Mouse (Mus musculus): Measurements from ENCODE around the gene Gm10337.

Gm10337 gene

DNA sequence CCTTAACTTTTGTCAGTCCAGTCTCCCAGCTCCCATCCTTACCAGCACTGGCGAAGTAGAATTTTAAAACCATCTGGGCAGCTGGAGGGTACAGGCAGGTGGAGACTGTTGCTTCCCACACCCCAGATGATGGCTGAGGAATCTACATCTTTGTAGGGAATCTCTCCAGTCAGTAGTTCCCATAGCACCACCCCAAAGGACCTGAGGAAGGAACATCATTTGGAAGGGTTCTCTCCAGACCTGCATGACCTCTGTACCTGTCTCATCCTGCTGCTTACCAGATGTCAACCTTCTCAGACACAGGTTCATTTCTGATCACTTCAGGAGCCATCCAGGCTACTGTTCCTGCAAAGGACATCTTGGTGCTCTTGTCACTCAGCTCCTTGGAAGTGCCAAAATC is at the start of gene Gm10337:
TSS of gene Gm10337 (plus strand) at position 276 of the 400 bp plus-strand sequence.
- DNase-seq (ENCODE audit: inconsistent ontology term), result no peak

DNA sequence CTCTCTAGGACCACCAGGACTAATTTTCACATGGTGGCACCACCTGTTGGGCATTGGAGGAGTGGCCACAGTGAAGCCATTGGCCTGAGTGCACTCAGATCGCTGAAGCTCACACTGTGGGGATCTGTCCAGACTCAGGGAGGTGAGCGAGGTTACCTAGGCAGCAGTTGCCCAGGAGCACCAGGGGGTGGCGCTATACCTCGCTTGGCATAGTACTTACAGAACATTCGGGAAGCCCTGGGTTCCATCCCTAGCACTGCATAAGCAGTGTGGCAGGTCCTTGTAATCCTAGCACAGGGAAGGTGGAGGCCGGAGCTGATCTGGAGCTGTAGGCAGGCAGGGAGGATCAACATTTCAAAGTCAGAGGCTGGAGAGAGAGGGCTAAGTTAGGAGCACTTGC is 47.5 kb upstream of the Gm10337 start:
- DNase-seq (ENCODE audit: inconsistent ontology term), result no peak

DNA sequence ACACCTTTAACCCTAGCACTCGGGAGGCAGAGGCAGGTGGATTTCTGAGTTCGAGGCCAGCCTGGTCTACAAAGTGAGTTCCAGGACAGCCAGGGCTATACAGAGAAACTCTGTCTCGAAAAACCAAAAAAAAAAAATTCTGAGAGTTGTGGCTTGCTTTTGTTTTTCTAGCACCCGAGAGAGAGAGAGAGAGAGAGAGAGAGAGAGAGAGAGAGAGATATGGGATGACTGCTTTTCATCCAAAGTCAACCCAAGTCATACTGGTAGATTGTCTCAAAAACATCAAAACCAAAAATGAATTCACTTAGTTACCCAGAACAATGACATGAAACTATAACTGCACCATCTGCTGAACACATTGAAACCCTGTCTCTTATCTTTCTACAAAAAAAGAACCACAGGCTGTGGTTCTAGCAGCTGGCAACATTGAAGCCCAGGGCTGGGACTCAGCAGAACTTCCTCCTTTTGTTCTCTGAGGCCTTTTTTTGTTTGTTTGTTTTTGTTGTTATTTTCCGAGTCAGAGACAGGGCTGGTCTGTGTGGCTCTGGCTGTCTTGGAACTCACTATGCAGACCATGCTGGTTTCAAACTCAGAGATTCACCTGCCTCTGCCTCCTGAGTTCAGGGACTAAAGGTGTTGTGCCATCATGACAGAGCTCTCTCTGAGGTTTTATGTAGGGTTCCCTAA is 45.3 kb upstream of the Gm10337 start:
- no peak for DNase-seq (ENCODE audit: inconsistent ontology term)

DNA sequence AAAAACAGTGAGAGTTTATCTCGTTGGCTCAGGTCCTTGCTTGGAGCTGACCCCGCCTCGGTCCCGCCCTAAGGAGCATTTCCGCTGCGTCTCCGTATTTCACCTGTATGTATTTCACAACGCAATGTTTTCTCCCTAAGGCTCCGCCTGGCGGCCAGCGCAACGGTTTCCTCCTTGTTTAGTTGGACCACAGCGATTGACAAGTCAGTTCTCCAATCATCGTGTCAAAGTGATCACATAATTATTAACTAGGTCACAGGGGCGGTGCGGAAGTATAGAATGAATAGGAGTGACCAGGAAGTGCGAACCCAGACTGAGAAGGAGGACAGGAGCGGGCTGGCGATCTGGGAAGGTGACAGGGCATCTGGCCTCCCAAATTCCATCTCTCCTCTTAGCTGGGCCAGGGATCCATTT is 44.6 kb upstream of the Gm10337 start, which contains the start of gene Prr13:
TSS of gene Prr13 (plus strand) at position 125 of the 414 bp plus-strand sequence.
- peak; percentile 95 for DNase-seq (ENCODE audit: inconsistent ontology term)

DNA sequence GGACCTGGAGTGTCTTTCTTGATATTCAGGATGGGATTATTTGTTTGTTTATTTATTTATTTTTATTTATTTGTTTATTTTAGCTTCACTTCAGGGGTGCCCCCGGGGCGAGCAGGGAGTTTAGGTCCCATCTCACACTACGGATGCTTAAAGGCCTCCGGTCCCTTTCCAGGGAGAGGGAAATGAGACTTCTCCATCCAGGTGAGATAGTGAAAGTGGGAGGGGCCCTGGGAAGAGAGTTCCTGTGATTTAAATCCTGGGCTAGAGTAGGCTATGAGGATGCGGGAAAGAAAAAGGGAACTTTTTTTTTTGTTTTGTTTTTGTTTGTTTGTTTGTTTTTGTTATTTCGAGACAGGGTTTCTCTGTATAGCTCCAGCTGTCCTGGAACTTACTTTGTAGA is 44.1 kb upstream of the Gm10337 start:
- DNase-seq (ENCODE audit: inconsistent ontology term), result no peak

DNA sequence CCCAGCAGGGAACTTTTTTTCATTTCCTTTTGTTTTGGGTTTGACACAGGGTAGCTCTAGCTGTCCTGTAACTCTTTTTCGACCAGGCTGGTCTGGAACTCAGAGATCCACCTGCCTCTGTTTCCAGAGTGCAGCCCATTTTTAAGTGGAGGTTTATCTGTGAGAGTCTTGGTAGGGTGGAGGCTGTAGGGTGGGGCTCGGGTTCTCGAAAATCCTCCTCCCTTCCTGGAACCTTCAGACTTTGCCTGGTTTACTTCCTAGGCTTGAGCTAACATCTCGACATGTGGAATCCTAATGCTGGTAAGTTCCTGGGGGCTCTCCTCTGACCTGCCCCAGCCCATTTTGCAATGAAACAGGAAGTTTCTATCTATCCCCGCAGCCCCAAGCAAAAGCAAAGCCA is 43.7 kb upstream of the Gm10337 start:
- no peak for DNase-seq (ENCODE audit: inconsistent ontology term)

DNA sequence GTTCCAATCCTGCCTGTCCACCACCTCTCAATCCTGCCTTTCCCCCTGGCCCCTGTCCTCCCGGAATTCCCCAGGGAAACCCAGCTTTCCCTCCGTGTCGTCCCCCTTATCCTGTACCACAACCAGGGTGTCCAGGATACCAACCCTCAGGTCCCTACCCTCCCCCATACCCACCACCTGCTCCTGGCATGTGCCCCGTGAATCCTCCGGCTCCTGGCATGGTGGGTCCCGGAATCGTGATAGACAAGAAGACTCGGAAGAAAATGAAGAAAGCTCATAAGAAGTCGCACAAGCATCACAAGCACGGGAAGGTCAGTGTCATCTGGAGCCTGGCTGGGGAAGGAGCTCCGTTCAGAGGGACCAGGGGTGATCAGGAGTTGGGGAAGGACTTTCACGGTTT is 43.1 kb upstream of the Gm10337 start:
- DNase-seq (ENCODE audit: inconsistent ontology term), result no peak

DNA sequence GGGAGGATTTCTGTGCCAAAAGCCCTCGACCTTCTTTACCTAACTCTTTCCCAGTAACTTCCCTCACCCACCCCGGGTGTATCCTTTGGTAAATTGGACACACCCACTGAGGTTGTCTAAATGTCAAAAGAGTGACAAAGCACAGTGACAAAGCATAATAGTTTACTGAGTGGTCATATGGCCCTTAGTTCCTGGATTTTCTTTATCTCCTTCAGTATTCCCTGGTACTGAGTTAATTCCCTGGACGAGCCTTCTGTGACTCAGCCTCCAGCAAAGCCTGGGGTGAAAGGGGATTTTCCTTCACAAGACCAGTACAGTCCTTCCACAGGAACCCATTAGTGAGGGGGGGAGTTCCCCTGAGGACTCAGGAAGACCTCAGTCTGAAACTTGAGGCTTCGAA is 42.6 kb upstream of the Gm10337 start:
- no peak for DNase-seq (ENCODE audit: inconsistent ontology term)

DNA sequence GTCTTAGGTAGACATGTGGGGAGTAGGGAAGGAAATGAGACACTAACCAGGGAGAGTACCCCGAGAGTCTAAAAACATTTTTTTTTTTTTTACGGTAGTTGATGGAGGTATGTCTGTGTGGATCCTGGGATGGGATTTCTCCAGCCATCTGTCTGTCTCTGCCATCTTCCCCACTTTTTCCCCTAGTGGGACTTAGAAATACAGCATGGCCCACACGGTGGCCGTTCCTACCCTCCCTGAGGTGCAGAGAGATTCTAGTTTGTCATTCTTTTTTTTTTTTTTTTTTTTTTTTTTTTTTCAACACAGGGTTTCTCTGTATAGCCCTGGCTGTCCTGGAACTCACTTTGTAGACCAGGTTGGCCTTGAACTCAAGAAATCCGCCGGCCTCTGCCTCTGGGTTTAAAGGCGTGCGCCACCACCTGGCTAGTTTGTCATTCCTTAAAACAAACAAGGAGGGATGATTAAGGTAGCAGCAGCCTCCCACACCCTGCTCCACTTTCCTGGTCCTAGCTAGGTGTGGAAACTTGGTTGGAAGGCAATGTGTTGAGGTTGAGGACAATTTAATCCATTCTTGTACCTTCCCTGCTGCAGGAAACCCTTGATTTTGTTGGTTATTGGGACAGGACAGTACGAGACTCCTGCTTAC is 42.0 kb upstream of the Gm10337 start:
- no peak for DNase-seq (ENCODE audit: inconsistent ontology term)

DNA sequence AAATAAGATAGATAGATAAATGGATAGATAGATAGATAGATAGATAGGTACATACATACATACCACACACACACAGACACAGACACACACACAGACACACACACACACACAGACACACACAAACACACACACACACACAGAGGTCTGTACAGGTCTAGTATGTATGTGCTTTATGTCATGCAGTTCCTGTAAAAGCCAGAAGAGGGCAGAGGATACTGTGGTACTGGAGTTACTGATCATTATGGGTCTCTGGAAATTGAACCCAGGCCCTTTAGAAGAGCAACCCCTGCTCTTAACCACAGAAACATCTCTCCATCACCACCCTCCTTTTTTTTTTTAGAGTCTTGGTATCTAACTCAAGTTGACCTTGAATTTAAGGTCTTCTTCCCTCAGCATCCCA is 39.9 kb upstream of the Gm10337 start:
- no peak for DNase-seq (ENCODE audit: inconsistent ontology term)

DNA sequence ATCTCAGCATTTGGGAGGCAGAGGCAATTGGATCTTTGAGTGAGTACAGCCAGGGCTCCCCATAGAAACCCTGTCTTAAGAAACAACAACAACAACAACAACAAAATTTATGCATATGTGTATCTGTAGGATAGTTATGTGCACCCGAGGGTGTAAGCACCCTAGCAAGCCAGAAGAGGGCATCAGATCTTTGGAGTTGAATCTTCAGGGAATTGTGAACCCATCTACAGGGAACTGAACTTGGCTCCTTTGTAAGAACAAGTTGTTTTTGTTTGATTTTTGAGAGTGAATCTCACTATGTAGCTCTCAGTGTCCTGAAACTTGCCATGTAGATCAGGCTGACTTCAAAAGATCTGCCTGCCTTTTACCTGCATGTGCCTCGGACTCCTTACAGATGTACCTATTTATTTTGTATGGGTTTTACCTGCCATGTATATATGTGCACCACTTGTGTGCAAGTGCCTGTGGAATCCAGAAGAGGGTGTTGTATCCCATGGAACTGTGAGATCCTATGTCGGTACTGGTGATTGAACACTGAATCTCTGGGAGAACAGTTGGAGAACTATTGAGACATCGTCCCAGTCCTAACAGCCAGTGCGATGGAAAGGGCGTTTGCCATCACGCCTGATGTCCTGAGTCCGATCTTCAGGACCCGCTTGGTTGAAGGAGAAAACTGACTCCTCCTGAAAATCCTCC is 34.7 kb upstream of the Gm10337 start:
- no peak for DNase-seq (ENCODE audit: inconsistent ontology term)

DNA sequence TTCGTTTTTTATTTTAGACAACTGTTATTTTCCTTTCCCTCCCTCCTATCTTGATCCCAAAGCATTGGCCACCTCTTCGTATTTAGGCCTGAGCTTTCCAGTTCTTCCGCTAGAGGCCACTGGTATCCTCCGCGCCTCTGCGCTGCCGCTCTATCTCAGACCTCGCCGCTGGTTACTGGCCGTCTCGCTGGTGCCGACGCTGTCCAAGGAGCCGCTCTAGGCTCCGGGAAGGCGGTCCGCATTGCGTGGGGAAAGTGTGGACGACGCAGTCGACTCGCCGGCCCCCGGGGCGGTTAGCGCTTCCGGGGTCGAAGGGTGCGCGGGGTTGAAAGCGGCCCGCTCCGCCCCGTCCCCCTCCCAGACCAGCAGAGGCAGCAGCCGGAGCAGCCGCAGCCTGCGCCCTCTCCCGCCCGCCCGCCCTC is 33.3 kb upstream of the Gm10337 start, which contains the start of gene Pcbp2:
TSS of gene Pcbp2 (plus strand) at position 357 of the 422 bp plus-strand sequence.
- DNase-seq (ENCODE audit: inconsistent ontology term), result peak; percentile 99

DNA sequence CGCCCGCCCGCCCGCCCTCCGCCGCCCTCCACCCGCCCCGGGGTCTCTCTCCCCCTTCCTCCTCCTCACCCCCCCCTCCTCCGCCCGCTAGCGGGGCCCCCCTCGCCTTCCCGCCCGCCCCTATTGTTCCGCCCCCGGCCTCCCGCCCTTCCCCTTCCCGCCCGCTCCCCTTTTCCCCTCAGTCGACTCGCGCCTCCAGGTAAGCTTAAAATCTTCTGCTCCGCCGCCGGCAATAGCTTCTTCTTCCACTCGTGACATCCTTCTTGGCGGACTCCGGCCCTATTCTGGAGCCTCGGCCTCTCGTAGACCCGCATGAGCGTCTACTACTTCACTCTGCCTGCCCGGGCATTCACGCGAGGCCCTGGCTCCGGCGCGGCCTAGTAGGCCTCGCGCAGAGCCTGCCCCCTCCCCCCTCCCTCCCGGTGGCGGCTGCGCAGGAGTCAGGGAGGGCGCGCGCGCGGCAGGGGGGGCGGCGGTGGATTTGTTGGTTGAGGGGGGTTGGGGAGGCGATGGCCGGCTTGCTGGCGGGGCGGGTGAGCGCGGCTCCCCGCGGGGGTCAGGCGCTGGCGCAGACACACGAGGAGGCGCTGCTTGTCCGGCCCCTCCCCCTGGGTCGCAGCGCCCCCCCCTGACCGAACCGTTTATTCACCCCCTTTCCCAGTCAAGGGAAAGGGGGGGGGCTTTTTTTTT is 32.8 kb upstream of the Gm10337 start:
- peak; percentile 95 for DNase-seq (ENCODE audit: inconsistent ontology term)

DNA sequence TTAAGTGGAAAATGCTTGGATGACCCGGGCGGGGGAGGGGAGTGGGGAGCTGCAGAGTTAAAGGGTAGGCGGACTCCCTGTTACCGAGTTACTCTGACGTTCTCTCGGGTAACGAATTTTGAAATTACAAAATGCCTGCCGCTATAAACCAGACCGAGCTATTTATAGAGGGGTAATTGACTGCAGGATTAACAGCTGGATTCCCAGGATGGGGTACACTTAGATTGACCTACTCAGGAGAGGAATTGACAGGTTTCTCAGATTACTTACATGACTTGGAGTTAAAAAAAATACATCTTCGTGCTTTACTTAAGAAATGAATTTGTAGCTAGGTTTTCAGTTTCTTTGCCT is 32.3 kb upstream of the Gm10337 start:
- no peak for DNase-seq (ENCODE audit: inconsistent ontology term)

DNA sequence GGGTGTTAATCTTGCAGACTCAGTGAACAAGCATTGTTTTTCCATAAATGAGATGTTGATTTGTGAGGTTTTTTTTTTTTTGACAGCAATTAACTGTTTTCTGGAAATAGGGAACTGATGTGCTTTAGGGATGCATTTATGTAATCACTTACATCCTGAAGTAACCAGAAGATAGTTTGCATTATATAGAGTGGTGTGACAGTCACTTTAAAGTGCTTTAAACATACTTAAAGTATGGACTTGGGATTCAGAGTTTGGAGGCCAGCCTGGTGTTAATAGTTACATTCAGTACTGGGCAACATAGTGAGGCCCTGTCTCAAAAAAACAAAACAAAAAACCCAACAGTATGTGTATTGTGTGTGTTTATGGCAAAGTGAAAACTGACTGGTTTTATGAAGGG is 31.8 kb upstream of the Gm10337 start:
- no peak for DNase-seq (ENCODE audit: inconsistent ontology term)

DNA sequence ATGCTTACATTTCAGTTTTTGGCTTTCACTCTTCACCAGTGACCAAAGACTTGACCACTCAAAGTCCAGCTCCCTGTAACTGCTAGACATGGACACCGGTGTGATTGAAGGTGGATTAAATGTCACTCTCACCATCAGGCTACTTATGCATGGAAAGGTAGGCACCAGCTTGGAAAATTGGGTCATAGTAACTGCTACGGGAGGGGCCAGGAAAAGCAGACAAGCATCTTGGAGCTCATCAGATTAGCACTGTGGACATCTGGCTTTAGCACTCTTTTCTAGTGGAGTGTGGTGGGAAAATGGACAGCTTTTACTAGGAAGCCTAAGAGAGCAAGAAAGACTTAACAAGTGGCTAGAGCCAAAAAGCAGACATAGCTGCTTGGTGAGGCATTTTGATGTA is 30.3 kb upstream of the Gm10337 start:
- no peak for DNase-seq (ENCODE audit: inconsistent ontology term)

DNA sequence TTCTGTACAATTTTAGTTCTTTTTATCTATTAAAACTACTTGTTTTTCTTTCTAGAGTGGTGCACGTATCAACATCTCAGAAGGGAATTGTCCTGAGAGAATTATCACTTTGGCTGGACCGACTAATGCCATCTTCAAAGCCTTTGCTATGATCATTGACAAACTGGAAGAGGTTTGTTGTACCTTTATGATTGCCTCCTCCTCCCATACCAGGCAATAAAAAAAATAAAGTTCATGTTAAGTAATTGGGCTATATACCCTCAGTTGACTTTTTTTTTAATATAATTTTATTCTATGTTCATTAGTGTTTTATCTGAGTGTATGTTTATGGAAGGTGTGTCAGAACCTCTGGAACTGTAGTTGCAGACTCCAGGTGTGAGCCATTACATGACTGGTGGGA is 29.0 kb upstream of the Gm10337 start:
- DNase-seq (ENCODE audit: inconsistent ontology term), result no peak

DNA sequence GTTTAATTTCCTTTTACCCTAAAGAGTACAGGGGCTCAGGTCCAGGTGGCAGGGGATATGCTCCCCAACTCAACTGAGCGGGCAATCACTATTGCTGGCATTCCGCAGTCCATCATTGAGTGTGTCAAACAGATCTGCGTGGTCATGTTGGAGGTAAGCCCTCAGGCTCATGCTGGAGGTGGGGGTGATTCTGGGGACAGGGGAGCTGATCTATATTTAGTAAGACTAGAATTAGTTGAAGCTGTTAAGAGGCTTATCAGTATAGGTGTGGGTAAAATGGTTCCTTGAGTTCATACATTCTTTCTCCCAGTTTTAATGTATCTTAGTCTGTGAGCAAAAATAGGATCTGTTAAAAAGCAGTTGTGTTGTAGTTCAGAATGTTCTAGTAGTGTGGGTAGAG is 20.4 kb upstream of the Gm10337 start:
- DNase-seq (ENCODE audit: inconsistent ontology term), result no peak

DNA sequence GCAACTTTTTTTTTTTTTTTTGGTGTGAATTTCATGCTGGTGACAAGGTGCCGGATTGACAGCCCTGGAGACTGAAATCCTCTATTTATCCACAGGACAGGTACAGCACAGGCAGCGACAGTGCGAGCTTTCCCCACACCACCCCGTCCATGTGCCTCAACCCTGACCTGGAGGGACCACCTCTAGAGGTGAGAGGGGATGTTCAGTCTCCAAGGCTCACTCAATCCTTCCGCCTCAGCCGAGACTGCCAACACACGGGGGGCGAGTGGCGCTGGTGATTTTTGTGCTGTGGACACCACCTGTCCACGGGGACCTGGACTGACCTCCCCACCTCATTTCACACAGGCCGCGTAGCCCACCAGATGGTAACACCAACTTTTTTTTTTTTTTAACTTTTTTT is 17.7 kb upstream of the Gm10337 start:
- no peak for DNase-seq (ENCODE audit: inconsistent ontology term)

DNA sequence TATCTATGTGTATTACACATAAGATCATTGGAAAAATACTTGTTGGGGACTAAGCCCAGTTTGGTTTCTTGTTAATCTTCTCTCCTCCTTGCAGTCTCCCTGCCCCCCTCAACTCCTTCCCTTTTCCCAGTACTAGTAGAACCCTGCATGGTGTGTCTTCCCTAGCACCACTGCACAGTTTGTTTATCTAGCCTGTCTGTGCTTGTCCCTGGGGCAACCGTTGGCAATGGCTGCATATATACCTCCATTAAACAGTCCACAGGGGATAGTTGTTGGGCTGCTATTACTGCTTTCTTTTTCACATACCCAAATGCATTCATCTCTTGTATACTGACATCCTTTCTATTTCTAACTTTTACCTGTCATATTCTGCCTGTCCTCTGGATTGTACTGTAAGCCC is 15.9 kb upstream of the Gm10337 start:
- no peak for DNase-seq (ENCODE audit: inconsistent ontology term)

DNA sequence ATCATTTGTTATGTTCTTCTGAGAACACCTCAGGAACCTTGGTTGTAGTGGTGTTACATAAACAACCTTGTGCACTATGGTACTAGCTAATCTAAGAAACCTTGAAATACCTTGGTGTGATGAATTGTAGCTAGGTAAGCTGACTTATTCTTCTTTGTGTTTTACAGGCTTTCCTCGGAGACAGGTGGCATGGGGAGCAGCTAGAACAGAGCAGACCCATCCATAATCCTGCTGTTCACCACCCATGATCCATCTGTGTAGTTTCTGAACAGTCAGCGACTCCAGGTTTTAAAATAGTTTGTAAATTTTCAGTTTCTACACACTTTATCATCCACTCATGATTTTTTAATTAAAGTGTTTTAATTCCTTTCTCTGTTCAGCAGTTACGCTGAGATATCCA is 5.2 kb upstream of the Gm10337 start:
- no peak for DNase-seq (ENCODE audit: inconsistent ontology term)

DNA sequence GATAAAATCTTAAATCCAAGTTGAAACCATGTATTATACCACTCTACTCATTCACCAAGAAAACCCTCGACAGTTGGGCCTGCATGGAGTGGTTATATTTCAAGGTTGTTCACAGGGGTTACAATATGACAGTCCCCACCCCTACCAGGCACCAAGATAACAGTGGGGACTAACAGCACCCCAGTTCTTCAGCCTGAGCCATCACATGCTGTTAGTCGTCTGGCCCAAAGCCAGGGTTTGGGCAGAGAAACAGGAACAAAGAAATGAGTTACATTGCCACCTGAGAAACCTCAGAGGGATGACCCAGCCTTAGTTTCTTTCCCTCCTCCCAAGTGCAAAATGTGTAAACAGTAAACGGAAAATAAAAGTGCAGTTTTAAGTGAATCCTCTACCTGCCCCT is 4.2 kb upstream of the Gm10337 start:
- no peak for DNase-seq (ENCODE audit: inconsistent ontology term)
